Mouse (Mus musculus): ENCODE measurements around the gene Cmtm5. TPM values are rescaled to one million over a fixed set of nuclear protein-coding genes. Genes with fewer than 3 reads are reported as not detected.
"Not testable (repeated sequence)": the region's sequence is repeated elsewhere in the genome, so short reads cannot be mapped to it uniquely, and the experiment has no call there.

Gene Cmtm5
- polyA plus RNA-seq, 1 experiment from 2014 or later, result 2.8 TPM

- Histone ChIP-seq H3K4me2 (ENCODE audit: low read length) (no peak overlapping the region), H3K4me3 (ENCODE audit: low read depth, low read length) (no peak overlapping the region), H3K4me1 (ENCODE audit: control insufficient read depth, insufficient read depth, low read length) (peaks cover 7% of the 10 kb centered on the region; the same call in 1 of the 2 replicates), H3K9ac (ENCODE audit: low read length) (no peak overlapping the region), H3K36me3 (ENCODE audit: control insufficient read depth, insufficient read depth, low read length) (no peaks in the 10 kb centered on the region), H3K27ac (ENCODE audit: low read depth, low read length) (peak overlapping the region; percentile 74), H3K27me3 (replicated peaks; ENCODE audit: control insufficient read depth, insufficient read depth, low read length) (no peaks in the 10 kb centered on the region), H3K9me3 (replicated peaks; ENCODE audit: control insufficient read depth, low read length) (no peaks in the 10 kb centered on the region)
- 0 out of 2 replicates have a peak, but pooled peaks have one; percentile 40 for ATAC-seq
- 64% methylated on average over 6 of the region's 6 CpGs for WGBS
- peak; percentile 78 for DNase-seq (ENCODE audit: low spot score)
Measured at GRCm38 (mm10) chr14:54974068-54974791, 38.2 kb downstream of the Cmtm5 start.

- no peaks in the 10 kb centered on the region for H3K36me3 ChIP-seq (ENCODE audit: control insufficient read depth, insufficient read depth, low read length)
- H3K27ac ChIP-seq (ENCODE audit: low read depth, low read length), result no peak within 1 kb of the TSS
- no peaks in the 10 kb centered on the region for H3K27me3 ChIP-seq (replicated peaks; ENCODE audit: control insufficient read depth, insufficient read depth, low read length)
- H3K4me2 ChIP-seq (ENCODE audit: low read length), result no peak within 1 kb of the TSS
- H3K4me3 ChIP-seq (ENCODE audit: low read depth, low read length), result no peak within 1 kb of the TSS
- WGBS, result 62% methylated on average over 1 of the region's 1 CpGs
- H3K9ac ChIP-seq (ENCODE audit: low read length), result no peak within 1 kb of the TSS
- H3K9me3 ChIP-seq (replicated peaks; ENCODE audit: control insufficient read depth, low read length), result no peaks in the 10 kb centered on the region
- ATAC-seq (no peak), DNase-seq (ENCODE audit: low spot score) (no peak)
- H3K4me1 ChIP-seq (ENCODE audit: control insufficient read depth, insufficient read depth, low read length), result peaks cover 7% of the 10 kb centered on the region; the same call in 1 of the 2 replicates
Measured at GRCm38 (mm10) chr14:54976633-54977032, 40.6 kb downstream of the Cmtm5 start, which contains the start of gene Gm17428. Gm17428 (plus strand) TSS chr14:54976933.

GRCm38 (mm10) chr14:54978664-54979063, 42.6 kb downstream of the Cmtm5 start:
- H3K9ac ChIP-seq (ENCODE audit: low read length), result no peak overlapping the region
- H3K4me1 ChIP-seq (ENCODE audit: control insufficient read depth, insufficient read depth, low read length), result peaks cover 7% of the 10 kb centered on the region; the same call in 1 of the 2 replicates
- H3K4me3 ChIP-seq (ENCODE audit: low read depth, low read length), result no peak overlapping the region
- no peaks in the 10 kb centered on the region for H3K9me3 ChIP-seq (replicated peaks; ENCODE audit: control insufficient read depth, low read length)
- WGBS, result 93% methylated on average over 8 of the region's 8 CpGs
- DNase-seq (ENCODE audit: low spot score) (no peak), ATAC-seq (no peak)
- H3K36me3 ChIP-seq (ENCODE audit: control insufficient read depth, insufficient read depth, low read length), result no peaks in the 10 kb centered on the region
- H3K4me2 ChIP-seq (ENCODE audit: low read length), result no peak overlapping the region
- H3K27ac ChIP-seq (ENCODE audit: low read depth, low read length), result no peak overlapping the region
- no peaks in the 10 kb centered on the region for H3K27me3 ChIP-seq (replicated peaks; ENCODE audit: control insufficient read depth, insufficient read depth, low read length)

- H3K36me3 ChIP-seq (ENCODE audit: control insufficient read depth, insufficient read depth, low read length), result no peaks in the 10 kb centered on the region
- 95% methylated on average over 7 of the region's 7 CpGs for WGBS
- no peaks in the 10 kb centered on the region for H3K9me3 ChIP-seq (replicated peaks; ENCODE audit: control insufficient read depth, low read length)
- H3K9ac ChIP-seq (ENCODE audit: low read length), result no peak overlapping the region
- no peaks in the 10 kb centered on the region for H3K4me1 ChIP-seq (ENCODE audit: control insufficient read depth, insufficient read depth, low read length)
- no peaks in the 10 kb centered on the region for H3K27me3 ChIP-seq (replicated peaks; ENCODE audit: control insufficient read depth, insufficient read depth, low read length)
- H3K4me2 ChIP-seq (ENCODE audit: low read length), result no peak overlapping the region
- H3K4me3 ChIP-seq (ENCODE audit: low read depth, low read length), result no peak overlapping the region
- no peak overlapping the region for H3K27ac ChIP-seq (ENCODE audit: low read depth, low read length)
- ATAC-seq (no peak), DNase-seq (ENCODE audit: low spot score) (no peak)
Measured at GRCm38 (mm10) chr14:54981934-54982333, 45.9 kb downstream of the Cmtm5 start.

GRCm38 (mm10) chr14:54988350-54988874, 52.4 kb downstream of the Cmtm5 start:
- H3K9me3 ChIP-seq (replicated peaks; ENCODE audit: control insufficient read depth, low read length); H3K36me3 ChIP-seq (ENCODE audit: control insufficient read depth, insufficient read depth, low read length); DNase-seq (ENCODE audit: low spot score); H3K4me2 ChIP-seq (ENCODE audit: low read length); H3K9ac ChIP-seq (ENCODE audit: low read length); H3K27ac ChIP-seq (ENCODE audit: low read depth, low read length); H3K4me1 ChIP-seq (ENCODE audit: control insufficient read depth, insufficient read depth, low read length); H3K27me3 ChIP-seq (replicated peaks; ENCODE audit: control insufficient read depth, insufficient read depth, low read length); H3K4me3 ChIP-seq (ENCODE audit: low read depth, low read length); ATAC-seq: not testable (repeated sequence)
- 95% methylated on average over 9 of the region's 9 CpGs for WGBS

MicroRNAs within 50 kb of the gene (microRNA counts, 519-probe panel; counts per million panel counts)
- microRNA mmu-miR-208a, result 1,799 counts per million, percentile 4 among the panel's probes with 10 or more counts
- microRNA mmu-miR-208b, result not detected

Small RNAs within 50 kb of the gene (microRNA-seq; reads per million reads assigned to microRNA genes)
- not detected for gene Mir208a
- gene Mir208b, result 2.9 reads per million, percentile 16 among the genes with 10 or more reads in this experiment

Other genes starting within 250 kb of the Cmtm5 start
- 121 and 140 TPM in 2 replicates for gene Acin1, start 249.3 kb upstream of the Cmtm5 start, polyA plus RNA-seq (2014; fragmentation: Nextera tagmentation; extraction: Ambion mirVana)
- 0.14 and 0.15 TPM in 2 replicates for gene Gm29776, start 237.4 kb upstream of the Cmtm5 start, polyA plus RNA-seq (2014; fragmentation: Nextera tagmentation; extraction: Ambion mirVana)
- gene Cebpe, start 224.1 kb upstream of the Cmtm5 start, polyA plus RNA-seq (2014; fragmentation: Nextera tagmentation; extraction: Ambion mirVana), result not detected in 2 replicates
- 6.9 and 9.8 TPM in 2 replicates for gene Slc7a8, start 154.3 kb upstream of the Cmtm5 start, polyA plus RNA-seq (2014; fragmentation: Nextera tagmentation; extraction: Ambion mirVana)
- not detected in 2 replicates for gene Rnf212b, start 122.1 kb upstream of the Cmtm5 start, polyA plus RNA-seq (2014; fragmentation: Nextera tagmentation; extraction: Ambion mirVana)
- gene Homez, start 65.3 kb upstream of the Cmtm5 start, polyA plus RNA-seq (2014; fragmentation: Nextera tagmentation; extraction: Ambion mirVana), result 9.3 and 11.7 TPM in 2 replicates
- 2.5 TPM in 2 replicates for gene Ppp1r3e, start 58.7 kb upstream of the Cmtm5 start, polyA plus RNA-seq (2014; fragmentation: Nextera tagmentation; extraction: Ambion mirVana)
- 4.0 and 4.4 TPM in 2 replicates for gene Bcl2l2, start 52.9 kb upstream of the Cmtm5 start, polyA plus RNA-seq (2014; fragmentation: Nextera tagmentation; extraction: Ambion mirVana)
- gene Gm20521, start 52.8 kb upstream of the Cmtm5 start, polyA plus RNA-seq (2014; fragmentation: Nextera tagmentation; extraction: Ambion mirVana), result not detected in 2 replicates
- gene Pabpn1, start 43.8 kb upstream of the Cmtm5 start, polyA plus RNA-seq (2014; fragmentation: Nextera tagmentation; extraction: Ambion mirVana), result 133 and 140 TPM in 2 replicates
- 76.1 and 82.9 TPM in 2 replicates for gene Slc22a17, start 23.1 kb upstream of the Cmtm5 start, polyA plus RNA-seq (2014; fragmentation: Nextera tagmentation; extraction: Ambion mirVana)
- 26.9 and 27.7 TPM in 2 replicates for gene Efs, start 10.1 kb upstream of the Cmtm5 start, polyA plus RNA-seq (2014; fragmentation: Nextera tagmentation; extraction: Ambion mirVana)
- gene Il25, start 3.6 kb upstream of the Cmtm5 start, polyA plus RNA-seq (2014; fragmentation: Nextera tagmentation; extraction: Ambion mirVana), result 0.38 and 0.48 TPM in 2 replicates
- gene Myh6, start 30.7 kb downstream of the Cmtm5 start, polyA plus RNA-seq (2014; fragmentation: Nextera tagmentation; extraction: Ambion mirVana), result 0.91 and 1.2 TPM in 2 replicates
- not detected in 2 replicates for gene Gm17428, start 40.7 kb downstream of the Cmtm5 start, polyA plus RNA-seq (2014; fragmentation: Nextera tagmentation; extraction: Ambion mirVana)
- gene Myh7, start 58.4 kb downstream of the Cmtm5 start, polyA plus RNA-seq (2014; fragmentation: Nextera tagmentation; extraction: Ambion mirVana), result 5.4 and 6.5 TPM in 2 replicates
- gene Ngdn, start 79.2 kb downstream of the Cmtm5 start, polyA plus RNA-seq (2014; fragmentation: Nextera tagmentation; extraction: Ambion mirVana), result 64.1 and 72.0 TPM in 2 replicates
- gene Zfhx2, start 156.1 kb downstream of the Cmtm5 start, polyA plus RNA-seq (2014; fragmentation: Nextera tagmentation; extraction: Ambion mirVana), result 8.5 and 12.0 TPM in 2 replicates
- gene Thtpa, start 158.5 kb downstream of the Cmtm5 start, polyA plus RNA-seq (2014; fragmentation: Nextera tagmentation; extraction: Ambion mirVana), result 44.4 and 47.2 TPM in 2 replicates
- gene Ap1g2, start 170.3 kb downstream of the Cmtm5 start, polyA plus RNA-seq (2014; fragmentation: Nextera tagmentation; extraction: Ambion mirVana), result 8.1 and 9.2 TPM in 2 replicates
- 24.1 and 28.9 TPM in 2 replicates for gene Jph4, start 180.7 kb downstream of the Cmtm5 start, polyA plus RNA-seq (2014; fragmentation: Nextera tagmentation; extraction: Ambion mirVana)

All from forebrain, embryonic 14.5 days (tissue).